Mouse (Mus musculus) left cerebral cortex, adult 8-10 months (tissue): ENCODE measurements around the gene Izumo1r. TPM values are rescaled to one million over a fixed set of nuclear protein-coding genes. Genes with fewer than 3 reads are reported as not detected.

Source experiments
- DNase-seq, 2 experiments: peaks; one replicate each; pipeline ENCODE4 v3.0.0; 2022; ENCODE audit warnings: low spot score in 2 of 2
- total RNA-seq, 4 experiments: library from RNA; stranded (reverse); gene quantifications; 2 replicates each; pipeline ENCODE4 v1.2.4; 2022

Izumo1r gene
- total RNA-seq: not detected

DNA sequence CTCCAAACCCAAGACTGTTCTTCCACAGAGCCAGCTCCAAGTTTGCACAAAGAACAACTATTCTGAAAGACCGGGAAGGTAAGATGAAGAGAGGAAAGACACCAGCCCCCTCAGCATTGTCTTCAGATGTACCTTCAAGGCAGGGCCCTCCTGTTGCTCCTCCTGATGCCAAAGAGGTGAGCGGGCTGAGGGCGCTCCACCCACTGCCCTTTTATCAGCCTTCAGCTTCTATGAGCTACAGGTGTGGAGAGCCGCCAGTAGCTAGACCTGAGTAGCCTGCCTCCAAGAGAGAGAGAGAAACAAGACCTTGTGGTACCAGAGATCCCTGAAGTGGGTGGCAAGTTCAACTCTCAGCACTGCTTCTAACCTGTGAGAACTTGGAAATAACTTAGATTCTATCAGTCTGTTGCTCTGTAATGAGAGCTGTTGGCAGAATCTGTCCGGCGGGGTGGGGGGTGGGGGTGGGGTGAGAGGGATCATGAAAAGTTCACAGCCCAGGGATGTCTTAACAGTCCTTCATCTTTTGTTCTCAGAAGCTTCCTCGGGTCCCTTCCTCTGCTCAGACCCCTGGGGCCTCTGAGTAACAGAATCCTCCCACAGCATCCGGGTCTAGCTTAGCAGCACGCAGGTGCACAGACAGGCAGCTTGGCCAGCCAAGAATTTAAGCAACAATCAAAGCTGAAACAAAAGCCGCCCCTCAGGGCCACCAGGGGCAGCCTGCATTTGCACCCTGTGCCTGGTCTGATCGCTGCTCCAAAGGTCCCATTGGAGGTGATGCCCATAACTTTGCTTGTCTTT is at the start of gene Izumo1r:
Gene Izumo1r, minus strand, starts transcription at position 369 of the 798 bp plus-strand sequence.
- DNase-seq: no peak

DNA sequence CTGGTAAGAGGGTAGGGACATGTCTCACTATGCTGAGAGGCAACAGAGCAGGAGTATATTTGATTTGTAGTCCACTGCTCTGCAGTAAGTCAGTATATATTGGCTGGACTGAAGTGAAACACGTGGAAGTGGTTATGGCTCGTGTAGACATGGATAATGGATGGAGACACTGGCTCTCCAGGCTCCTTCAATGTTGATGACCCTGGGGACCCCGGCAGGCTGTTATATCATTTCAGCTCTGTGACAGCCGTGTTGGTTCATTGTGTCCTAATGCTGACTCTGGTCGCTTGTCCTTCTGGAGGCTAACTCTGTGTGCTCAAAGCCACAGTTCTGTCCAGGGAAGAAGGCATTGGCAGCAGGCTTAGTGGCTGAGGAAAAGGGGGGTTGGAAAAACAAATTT is 47.3 kb upstream of the Izumo1r start:
- DNase-seq: no peak

- no peak for DNase-seq
Measured at GRCm38 (mm10) chr9:14948843-14949242, 45.1 kb upstream of the Izumo1r start.

DNA sequence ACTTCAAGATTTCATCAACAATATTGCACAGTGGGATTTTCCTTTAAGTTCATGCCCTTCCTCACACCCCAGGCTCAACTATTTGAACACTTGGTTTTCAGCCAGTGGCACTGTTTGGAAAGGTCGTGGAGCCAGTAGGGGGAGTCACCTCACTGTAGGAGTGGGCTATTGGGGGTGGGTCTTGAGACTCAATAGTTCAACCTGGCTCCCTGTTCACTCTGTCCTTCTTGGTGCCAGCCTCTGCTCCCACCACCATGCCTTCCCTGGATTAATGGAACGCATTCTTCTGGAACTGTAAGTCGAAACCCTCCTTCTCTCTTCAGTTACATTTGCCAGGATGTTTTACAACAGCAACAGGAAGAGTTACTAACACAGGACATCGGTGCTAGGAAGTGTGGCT is 42.9 kb upstream of the Izumo1r start:
- DNase-seq: no peak

GRCm38 (mm10) chr9:14945919-14946318 is 42.2 kb upstream of the Izumo1r start:
- no peak for DNase-seq

DNA sequence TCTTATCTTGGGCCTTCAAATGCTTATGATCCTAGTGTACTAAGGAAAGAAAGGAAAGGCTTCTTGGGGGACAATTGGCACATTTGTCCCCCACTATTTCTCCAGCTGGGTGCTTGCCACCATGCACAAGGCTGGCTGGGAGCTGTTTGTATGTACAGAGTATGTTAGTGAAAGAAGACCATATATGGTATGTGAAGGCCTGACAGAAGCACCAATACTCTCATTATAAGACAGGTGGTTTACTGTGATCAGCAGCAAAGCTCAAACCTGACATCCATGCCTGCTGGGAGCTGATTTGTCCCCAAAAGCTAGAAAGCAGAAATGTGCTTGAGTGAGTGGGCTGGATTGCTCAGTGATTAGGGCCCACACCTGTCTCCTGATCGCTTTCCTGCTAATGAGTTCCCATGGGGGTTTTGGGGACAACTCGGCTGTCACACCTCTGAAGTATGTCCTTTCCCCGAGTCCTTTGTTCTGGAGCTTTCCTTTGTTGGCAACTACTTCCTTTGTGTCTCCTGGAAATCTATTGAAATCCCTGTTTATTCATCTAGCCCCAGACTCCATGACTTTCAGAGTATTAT is 38.5 kb upstream of the Izumo1r start:
- DNase-seq: no peak

DNA sequence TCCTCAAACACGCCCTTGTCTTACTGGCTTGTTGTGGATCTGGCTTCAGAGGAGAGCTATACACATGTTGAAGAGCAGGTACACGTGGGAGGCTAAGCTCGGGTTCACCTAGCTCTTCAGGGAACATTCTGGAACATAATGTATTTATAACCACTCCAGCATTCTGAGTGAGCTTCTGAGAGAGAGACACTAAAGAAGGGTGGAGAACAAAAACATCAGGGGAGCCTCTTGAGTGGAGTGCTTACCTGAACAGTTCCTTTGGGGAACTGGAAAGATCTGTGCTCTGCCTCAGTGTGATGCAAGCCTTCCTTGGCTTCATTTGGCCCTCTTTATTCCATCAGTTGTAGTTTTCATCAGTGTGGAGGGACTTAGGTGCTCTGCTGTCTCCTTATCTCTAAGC is 35.9 kb upstream of the Izumo1r start:
- no peak for DNase-seq

DNA sequence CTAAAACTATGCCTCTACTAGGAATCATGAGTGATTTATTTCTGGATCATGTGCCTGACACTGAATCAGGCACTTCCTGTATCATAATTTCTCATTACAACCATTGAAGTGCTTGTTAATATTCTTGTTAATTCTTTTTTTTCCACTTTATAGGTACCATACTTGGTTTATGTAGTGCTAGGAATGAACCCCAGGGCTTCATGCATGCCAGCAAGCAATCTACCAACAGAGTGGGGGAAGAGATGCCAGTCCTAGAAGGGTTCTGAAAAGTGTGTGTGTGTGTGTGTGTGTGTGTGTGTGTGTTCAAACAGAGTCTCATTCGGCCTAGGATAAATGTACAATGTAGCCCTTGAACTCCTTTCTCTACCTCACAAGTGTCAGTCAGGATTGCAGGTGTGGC is 33.6 kb upstream of the Izumo1r start:
- no peak for DNase-seq

DNA sequence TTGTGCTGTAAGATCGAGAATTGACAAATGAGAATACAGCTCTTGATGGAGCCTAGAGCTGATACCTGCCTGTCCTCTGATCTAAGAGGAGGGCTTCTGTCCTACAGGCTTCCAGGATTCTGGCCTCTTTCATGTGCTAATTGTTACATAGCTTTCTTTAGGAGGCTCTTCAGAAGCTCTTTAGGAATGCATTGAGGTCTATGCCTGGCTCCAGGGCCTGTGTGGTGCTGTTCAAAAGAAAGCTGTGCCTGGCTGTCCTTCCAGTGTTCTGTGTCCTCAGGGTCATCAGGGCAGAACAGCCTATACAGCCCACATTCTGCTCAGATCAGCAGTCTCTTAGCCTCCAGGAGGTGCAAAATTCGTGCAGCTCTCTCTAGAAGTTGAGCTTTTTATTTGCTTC is 31.1 kb upstream of the Izumo1r start:
- no peak for DNase-seq

- DNase-seq: no peak
Measured at GRCm38 (mm10) chr9:14931943-14932342, 28.2 kb upstream of the Izumo1r start.

GRCm38 (mm10) chr9:14931211-14931610 is 27.5 kb upstream of the Izumo1r start:
- DNase-seq: no peak

GRCm38 (mm10) chr9:14926593-14926992 is 22.8 kb upstream of the Izumo1r start:
- no peak for DNase-seq

DNA sequence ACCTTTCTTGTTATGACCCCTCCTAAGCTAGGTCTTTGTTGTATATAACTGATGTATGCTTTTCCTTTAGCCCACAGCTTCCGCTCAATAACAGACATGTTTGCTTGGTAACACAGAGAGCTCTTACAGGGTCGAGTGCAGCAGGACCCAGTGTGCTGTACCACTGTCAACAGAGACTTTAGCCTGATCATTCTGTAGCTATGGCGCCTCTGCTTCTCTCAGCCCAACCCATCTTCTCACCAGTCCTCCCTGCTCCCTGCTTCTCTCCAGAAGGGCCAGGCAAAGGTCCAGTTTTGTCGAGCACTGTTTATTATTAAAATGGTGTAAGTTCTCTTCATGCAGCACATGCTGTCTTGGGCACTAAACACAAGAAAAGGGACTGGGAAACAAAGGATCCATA is 19.9 kb upstream of the Izumo1r start:
- DNase-seq: no peak

DNA sequence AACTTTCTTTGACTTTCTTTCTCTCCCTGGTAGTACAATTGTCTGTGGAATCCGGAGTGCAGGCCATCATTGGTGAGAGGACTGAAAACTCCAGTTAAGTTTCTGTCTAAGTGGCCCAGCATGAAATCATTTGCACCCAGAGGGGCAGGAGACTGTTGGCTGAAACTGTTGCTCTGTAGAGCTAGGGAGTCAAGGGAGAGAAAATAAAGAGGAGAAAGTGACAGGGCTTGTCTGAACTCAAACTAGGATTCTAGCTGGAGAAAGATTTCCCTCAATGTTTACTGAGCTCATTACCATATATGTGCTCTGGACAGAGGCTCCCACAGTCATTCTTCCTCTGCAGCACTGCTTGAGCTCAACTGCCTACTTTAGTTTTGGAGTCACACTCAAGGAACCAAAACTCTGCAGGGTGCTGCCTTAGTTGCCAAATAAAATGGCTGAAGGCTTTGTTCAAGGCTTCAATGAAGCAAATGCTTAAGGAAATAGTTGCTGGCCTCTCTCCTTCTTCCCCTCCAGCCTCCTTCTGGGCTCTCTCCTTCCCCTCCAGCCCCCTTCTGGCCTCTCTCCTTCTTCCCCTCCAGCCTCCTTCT is 18.3 kb upstream of the Izumo1r start:
- no peak for DNase-seq

DNA sequence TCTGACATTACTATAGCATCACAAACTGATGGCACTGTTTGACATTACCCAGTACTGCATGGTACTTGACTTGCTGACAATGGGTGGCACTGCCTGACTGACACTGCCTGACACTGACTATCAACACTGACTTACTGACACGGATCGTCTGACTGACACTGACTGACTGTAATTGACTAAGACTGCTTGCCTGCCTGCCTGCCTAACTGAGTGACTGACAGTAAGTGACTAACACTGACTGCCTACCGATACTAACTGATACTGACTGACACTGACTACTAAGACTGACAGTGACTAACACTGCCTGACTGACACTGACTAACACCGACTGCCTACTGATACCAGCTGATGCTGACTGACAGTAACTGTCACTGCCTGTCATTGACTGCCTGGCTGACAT is 17.5 kb upstream of the Izumo1r start:
- DNase-seq: no peak

DNA sequence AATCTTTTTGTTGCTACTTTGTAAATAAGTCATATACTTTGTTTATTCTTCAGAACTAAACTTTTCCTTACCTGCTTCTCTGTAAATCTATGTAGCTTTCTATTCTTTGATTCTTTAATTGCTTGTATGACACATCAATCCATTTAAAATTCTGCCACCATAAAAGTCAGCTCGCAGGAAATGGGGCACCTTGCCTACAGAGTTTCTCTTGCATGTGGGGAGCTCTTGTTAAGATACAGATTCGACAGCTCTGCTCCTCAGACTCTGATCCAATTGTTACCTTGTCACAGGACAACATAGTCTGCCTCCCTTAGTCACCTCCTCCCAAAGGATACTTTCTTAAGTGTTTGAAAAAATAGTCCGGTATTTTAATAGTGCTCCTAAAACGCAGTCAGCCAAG is 16.9 kb upstream of the Izumo1r start:
- no peak for DNase-seq

- no peak for DNase-seq
Measured at GRCm38 (mm10) chr9:14918825-14919668, 15.3 kb upstream of the Izumo1r start.

- DNase-seq: no peak
Measured at GRCm38 (mm10) chr9:14917661-14918060, 13.9 kb upstream of the Izumo1r start.

GRCm38 (mm10) chr9:14912037-14912436 is 8.3 kb upstream of the Izumo1r start:
- DNase-seq: no peak

- no peak for DNase-seq
Measured at GRCm38 (mm10) chr9:14909981-14910380, 6.2 kb upstream of the Izumo1r start.

GRCm38 (mm10) chr9:14907816-14908415 is 4.2 kb upstream of the Izumo1r start:
- peak in 1 of 2 experiments; percentile 29 for DNase-seq
